Mouse (Mus musculus) spleen, postnatal 0 days (tissue): Measurements from ENCODE around the gene Zfy1. TPM values are rescaled to one million over a fixed set of nuclear protein-coding genes. Genes with fewer than 3 reads are reported as not detected.

ENCODE experiments used
- polyA plus RNA-seq: library from polyadenylated mRNA; unstranded; fragments of >200 nt; fragmentation: Nextera tagmentation; extraction: Ambion mirVana; gene quantifications from 2 replicates; pipeline ENCODE4 v1.2.1, GENCODE M21; 2015

Gene Zfy1
- polyA plus RNA-seq = not detected in 2 replicates

GRCm38 (mm10) chrY:797309-797708, at the start of gene Zfy1:
Gene Zfy1 (minus strand): TSS chrY:797409.

GRCm38 (mm10) chrY:818396-818795, 21.2 kb upstream of the Zfy1 start, which contains the start of gene Uba1y:
Gene Uba1y (plus strand): TSS chrY:818649.

Other genes starting within 250 kb of the Zfy1 start
- gene Uba1y, start 21.2 kb upstream of the Zfy1 start, polyA plus RNA-seq = not detected in 2 replicates
- gene Kdm5d, start 100.4 kb upstream of the Zfy1 start, polyA plus RNA-seq = not detected in 2 replicates
- gene Eif2s3y, start 213.1 kb upstream of the Zfy1 start, polyA plus RNA-seq = not detected in 2 replicates